Mouse (Mus musculus): ENCODE results near the gene Ltbp1. TPM values are rescaled to one million over a fixed set of nuclear protein-coding genes. Genes with fewer than 3 reads are reported as not detected.

The Ltbp1 gene
- total RNA-seq, 2 experiments from 2014 or later = 24.6 to 29.1 TPM

DNA sequence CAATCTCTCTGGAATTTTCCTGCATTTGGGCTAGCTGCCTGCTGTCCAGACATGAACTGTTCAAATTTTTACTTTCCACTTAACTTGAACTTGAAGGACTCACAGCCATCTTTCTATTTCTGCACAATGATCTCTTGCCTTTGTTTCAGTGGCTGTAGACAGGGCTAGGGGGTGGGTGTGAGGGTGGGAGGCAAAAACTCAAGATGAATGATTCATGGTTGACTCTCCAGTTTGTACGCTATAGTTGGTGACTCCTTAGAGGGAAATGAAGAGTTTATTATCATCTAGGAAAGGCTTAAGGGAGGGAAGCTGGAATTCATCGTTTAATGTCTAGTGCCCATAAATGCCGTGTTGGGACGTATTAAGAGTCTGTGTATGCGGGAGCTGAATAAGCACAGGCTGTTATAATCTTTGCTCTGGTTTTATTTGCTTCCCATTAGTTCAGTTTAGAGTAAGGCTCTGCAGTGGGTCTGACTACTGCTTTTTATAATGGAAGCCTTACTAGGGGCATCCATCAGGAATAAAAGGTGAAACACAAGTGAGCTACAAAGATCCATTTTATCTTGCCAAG is 436.0 kb downstream of the Ltbp1 start:
- no peak for DNase-seq

All from gastrocnemius, postnatal 10 days (tissue).